Mouse (Mus musculus) naive thymus-derived CD4-positive, alpha-beta T cell, adult 2 months (primary cell): Measurements from ENCODE around the gene Tmem254c.
"Not testable (repeated sequence)": the region's sequence is repeated elsewhere in the genome, so short reads cannot be mapped to it uniquely, and the experiment has no call there.

Experiments used
- DNase-seq: peaks from one replicate; pipeline ENCODE4 v3.0.0-alpha.2; 2011; ENCODE audit warnings: low read depth

Tmem254c gene

DNA sequence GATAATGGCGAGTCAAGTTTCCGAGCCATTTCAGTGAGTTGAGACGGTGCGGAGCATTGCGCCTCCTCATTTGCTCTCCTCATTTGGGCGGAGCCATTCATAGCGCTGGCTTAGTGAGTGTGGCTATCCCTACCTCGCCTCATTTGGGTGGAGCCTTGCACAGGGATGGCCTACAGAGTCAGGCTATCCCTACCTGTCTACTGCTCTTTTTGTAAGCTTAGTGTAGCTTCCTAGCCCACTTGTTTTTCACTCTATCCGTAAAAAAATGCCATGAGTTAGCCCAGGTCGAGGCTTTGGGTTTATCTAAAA lies at the start of gene Tmem254c:
Gene Tmem254c (minus strand): TSS at position 31 of the 309 bp plus-strand sequence.
- DNase-seq: not testable (repeated sequence)

DNA sequence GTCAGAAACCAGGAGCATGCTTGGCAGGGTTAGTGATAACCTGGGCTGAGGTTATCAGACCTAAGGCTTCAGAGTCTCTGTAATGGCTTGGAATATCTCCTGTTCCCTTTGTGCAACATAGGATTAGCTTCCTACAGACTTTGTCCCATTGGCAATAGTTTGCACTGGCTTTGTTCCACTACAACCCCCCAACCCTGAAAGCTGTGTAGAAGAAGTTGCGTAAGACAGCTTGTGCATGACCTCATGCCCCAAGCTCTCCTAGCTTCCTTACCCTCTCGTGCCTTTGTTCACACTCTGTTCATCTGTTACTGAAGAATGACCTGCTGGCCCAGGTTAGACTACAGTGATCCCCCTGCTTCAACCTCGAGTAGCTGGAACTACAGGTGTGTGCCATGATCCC lies 30.5 kb upstream of the Tmem254c start:
- DNase-seq: not testable (repeated sequence)

DNA sequence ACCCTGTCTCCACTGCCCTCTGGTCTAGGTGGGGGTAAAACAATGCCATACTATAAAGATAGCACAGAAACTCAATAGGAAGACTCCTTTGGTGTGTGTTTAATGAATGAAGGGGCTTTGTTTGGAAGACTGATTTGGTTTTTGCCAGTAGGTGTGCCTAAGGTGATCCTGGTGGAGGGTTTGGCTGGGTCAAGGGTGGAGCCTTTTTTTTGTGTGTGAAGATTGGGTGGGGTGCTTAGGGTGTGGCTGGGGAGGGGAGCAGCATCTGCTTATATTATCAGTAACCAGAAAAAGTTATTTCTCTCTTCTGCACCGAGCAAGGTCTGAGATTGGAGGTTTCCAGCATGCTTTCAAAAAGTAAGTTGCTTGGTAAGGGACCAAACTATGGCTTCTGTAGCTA lies 14.8 kb upstream of the Tmem254c start, which contains the start of gene Cphx3:
Gene Cphx3 (plus strand): TSS at position 301 of the 400 bp plus-strand sequence.
- DNase-seq: not testable (repeated sequence)

DNA sequence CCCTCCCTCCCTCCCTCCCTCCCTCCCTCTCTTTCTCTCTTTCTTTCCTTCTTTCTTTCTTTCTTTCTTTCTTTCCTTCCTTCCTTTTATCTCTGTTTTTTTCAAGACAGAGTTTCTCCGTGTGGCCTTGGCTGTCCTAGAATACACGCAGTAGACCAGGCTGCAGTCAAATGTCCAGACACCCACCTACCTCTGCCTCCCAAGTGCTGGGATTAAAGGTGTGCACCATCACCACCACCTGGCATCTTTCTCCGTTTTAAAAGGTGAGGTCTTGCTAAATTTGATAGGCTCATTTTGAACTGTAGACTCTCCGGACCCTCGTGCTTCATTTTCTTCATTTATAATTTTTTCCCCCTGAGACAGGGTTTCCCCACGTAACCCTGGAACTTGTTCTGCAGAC lies 14.1 kb upstream of the Tmem254c start, which contains the start of gene Cphx2:
Gene Cphx2 (plus strand): TSS at position 301 of the 400 bp plus-strand sequence.
- DNase-seq: not testable (repeated sequence)

DNA sequence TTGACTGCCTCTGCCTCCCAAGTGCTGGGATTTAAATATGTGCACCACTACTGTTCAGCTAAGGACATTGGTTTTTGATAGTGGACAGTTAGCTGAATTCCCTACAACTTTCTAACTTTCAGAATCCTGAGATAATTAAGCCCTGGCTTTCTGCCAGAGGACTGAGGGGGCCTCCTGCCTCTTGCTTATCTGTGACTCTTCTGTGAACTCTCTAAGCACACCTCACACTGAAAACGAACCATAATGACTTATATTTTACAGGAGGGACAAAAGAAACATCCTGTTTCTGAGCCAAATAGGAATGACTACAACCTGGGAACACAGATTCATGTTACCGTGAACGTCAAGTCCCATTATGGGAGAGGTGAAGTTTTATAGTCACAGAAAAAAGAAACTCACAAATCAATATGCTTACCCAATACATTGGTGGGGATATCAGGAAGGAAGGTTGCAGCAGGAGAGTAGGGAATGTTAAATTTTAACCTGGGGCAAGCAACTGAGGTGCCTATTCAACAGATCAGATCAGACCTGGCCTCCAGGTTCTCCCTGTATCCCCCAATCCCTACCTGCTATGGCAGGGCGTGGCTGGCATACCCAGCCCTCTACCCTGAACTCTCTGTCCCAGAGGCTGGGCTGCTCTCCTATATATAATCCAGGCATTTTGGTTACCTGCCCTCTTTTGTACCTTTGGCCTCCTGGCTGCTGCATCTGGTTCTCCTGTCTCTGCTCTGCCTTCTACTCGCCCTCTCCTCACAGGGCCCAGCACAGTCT lies 9.7 kb upstream of the Tmem254c start:
- DNase-seq: not testable (repeated sequence)

DNA sequence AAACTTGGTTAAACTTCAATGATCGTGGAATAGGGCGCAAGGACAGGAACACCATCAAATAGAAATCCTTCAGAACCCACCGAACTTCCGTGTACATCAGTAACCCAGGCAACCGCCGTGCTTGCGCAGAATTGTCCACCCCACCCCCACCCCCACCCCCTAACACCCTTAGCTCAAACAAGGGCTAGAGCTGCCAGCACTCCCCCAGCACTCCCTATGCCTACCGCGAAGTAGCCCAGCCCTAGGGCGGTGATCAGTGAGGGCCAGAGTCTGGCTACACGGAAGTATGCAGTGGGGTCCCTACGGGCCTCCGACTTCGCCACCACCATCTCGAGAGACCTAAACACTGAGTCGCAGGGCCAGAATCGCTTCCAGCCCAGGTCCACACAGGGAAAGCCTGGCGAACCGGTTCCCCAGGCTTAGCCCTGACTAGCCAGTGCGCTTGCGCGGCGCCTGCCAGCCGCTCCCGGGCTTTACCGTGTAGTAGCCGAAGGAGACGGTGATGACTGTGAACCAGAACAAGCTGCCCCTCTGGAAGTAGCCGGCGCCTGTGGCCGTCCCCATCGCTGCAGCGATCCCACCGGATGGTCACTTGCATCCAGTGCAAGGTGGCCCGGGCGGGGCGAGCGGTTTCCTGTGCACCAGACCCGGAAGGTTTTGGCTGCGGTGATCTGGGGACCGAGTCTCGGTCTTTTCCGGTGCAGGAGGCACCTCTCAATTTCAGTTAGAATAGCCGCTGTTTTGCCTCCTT lies 406 bp downstream of the Tmem254c start:
- not testable (repeated sequence) for DNase-seq

DNA sequence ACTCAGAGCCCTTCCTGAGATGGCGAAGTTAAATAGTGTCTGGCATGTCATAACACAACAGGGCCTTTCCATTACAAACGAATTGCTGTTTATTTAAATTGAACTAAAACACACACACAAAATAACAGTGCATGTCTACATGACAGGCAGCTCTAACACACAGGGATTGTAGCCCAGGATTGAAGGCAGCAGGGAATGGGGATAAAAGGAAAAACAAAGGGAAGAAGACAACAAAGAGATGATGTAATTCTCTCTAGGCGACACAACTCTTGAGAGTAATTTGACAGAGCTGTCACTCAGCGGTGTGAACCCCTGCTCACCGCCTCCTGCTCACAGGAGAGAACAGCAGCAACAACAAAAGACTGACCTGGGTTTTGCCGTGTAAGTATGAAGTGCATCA lies 7.8 kb downstream of the Tmem254c start:
- DNase-seq: not testable (repeated sequence)

DNA sequence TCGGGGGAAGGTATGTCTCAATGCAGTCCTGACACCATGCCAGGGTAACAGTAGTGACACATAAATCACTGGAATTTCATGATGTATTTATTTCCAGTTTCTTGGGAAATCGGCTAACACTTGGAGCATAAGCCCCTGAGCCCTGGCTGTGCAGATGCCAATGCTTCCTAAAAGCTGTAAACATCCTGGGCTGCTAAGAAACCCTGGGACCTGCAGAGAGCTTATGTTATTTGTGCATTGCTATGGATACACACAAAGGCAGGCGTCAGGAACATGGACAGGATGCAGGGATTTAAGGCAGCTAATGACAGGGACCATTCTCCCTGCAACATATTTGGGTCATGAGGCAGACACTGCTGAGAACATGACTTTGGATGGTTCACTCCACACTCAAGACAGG lies 9.0 kb downstream of the Tmem254c start:
- not testable (repeated sequence) for DNase-seq

DNA sequence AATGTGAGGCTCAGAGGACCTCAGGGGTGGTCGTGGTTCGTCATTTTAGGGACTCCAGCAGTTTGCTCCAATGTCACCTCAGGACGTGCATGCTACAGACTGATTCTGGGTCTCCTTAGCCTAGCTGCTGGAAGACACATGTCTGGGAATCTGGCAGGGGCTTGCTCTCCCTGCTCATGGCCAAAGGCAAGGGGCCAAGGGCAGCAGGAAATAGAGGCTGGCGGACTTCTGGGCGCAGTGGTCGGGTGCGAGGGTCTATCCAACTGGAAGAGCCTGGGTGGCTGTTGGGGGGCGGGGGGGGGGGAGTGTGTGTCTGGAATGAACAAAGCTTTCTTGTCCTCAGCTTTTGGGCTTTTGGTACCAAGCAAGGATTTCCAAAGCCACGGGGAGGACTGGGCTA lies 18.4 kb downstream of the Tmem254c start:
- not testable (repeated sequence) for DNase-seq

DNA sequence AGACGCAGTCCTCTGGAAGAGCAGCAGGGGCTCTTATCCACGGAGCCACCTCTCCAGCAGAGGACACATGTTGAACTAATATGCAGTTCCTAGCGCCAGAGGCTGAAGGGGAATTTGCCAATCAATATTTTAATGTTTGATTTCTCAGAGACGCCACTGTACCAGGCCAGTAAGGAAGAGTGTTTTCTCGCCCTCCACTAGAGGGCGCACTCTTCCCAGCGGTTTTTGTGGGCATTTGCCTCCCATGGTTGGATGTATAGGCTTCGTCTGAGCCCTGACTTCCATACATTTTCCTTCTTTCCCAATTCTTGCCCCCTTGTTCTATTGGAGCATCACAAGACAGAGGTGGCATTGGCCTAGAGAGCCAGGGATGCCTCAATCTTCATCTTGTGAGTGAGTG lies 20.1 kb downstream of the Tmem254c start:
- DNase-seq: not testable (repeated sequence)

DNA sequence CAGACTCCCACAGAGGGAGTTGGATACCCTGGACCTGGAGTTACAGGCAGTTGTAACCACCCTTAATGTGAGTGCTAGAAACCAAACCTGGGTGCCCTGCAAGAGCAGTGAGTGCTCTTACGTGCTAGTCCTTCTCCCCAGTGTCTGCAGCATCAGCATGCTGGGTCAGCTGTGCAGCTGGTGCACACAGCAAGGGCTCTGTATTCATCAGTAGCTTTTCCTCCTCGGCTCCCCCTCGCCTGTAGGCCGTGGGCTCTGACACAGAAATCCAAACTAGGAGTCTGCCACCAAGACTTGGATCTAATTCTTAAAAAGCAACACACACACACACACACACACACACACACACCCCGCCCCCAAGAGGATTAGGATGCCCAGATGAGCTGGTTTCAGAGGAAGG lies 22.1 kb downstream of the Tmem254c start:
- not testable (repeated sequence) for DNase-seq

DNA sequence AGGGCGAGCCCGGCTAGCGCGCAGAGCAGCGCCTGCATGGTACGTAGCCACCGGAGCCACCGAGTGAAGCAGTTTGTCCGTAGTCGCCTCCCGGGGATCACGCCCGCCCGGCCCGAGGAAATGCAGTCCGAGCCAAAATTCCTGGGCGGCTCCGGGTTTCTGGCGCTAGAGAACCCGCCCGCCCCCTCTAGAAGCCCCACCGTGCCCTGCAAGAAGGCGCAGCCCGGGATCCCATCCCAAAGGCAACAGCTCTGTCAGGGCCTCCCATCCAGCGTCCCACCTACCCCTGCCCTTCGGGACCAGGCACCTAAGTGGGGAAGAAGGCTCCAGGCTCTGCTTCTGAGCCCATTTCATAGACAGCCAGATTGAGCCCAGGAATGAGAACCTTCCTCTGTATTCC lies 24.5 kb downstream of the Tmem254c start, which contains the start of gene Gm9780:
Gene Gm9780 (minus strand): TSS at position 101 of the 400 bp plus-strand sequence.
- not testable (repeated sequence) for DNase-seq

DNA sequence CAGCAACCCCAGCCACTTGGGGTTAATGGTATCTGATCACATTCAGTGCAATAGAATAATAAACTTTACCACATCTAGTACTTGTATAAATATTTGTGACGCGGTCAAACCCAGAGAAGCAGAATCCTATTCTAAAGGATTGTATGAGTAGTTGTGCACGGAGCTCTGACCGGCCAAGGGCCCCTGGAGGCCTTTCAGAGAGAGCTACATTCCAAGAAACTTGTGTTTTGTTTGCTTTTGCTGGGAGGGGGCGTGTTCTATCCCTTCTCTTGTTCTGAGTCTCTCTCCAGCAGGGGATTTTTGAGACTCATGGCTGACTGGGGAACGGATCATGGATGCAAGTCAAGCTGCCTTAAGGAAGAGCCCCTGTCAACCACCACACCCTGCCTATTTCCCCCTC lies 31.7 kb downstream of the Tmem254c start:
- not testable (repeated sequence) for DNase-seq

DNA sequence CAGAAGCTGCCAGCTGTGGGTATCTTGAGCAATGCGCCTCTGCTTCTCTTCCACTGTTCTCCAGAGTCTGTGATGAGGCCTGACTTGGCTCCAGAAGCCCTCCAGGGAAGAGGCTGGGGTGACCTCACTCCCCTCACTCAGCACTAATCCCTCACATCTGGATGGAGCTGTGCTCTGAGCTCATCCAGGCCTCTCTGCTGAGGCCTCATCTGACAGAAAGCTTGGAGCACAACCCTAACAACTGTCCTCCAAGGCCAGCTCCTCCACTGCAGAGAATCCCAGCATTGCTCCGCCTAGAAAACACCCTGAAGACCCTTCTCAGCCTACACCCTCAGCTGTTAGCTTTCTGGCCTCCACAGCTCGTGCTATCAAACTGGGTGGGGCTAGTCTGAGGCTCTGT lies 32.8 kb downstream of the Tmem254c start:
- DNase-seq: not testable (repeated sequence)

DNA sequence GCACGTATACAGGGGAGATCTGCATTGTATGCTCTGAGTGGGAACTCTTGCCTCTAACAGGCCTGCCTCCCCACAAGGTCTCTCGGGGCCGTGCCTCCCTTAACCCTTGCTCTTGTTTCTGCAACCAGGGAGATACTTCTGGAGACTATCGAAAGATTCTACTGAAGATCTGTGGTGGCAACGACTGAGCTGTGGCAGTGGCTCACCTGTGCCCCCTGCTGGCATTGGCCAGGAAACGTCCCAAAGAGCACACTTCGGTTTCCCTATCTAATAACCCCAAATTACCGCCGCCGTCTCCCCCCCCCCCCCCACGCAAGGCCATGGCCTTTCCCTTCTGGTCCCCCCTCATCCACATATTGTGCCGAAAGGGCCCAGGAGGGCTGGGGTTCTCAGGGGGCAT lies 41.5 kb downstream of the Tmem254c start:
- not testable (repeated sequence) for DNase-seq

DNA sequence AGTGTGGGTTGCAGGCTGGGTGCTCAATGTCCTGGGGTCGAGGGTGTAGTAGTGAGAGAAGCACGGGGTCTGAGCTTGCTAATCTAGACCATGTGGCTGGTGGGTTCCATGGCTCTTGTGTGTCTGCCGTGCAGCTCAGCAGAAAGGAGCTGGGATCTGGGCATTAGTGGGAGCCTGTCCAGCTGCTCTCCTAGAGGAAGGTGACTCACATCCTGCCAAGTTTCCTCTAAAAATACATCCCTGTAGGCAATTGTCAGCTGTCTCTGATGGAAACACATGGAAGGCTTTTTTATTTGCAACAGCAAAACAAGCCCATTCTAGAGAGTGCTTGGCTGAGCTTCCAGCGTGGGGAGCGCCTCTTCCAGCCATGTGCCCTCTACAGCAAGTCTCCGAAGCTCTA lies 44.3 kb downstream of the Tmem254c start:
- DNase-seq: not testable (repeated sequence)

DNA sequence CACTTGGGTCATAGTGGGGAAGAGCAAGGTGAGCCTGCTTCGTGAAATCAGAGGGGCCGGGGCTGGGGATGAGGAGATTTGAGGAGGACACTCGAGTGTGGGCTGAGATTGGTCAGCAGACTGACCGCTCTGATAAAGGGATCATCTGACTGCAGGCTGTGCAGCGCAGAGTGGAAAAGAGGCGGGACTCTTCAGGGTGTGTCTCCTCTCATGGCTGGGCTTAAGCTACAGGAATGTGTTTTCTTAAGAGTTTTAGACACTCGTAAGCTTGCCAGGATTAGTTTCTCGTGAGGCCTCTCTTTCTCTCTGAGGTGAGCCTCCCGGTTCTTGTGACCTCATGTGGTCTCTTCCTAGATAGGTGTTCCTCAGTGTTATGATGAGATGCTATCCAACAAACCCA lies 45.6 kb downstream of the Tmem254c start:
- DNase-seq: not testable (repeated sequence)

DNA sequence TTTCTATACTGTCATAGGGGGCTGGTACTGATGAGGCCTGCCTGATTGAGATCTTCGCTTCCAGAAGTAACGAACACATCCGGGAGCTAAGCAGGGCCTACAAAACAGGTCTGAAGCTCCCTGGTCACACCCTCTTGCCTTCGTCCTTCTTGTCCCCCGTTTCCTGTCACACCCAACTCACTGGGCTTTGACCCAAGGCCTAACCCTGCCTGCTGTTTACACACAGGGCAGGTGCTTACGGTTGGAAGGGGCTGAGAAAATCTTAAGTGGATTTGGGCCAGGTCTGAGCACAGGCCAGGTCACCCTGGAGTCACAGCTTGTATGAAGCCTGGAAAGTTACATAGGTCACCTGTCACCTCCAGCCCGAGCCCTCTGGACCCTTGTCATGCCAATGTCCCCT lies 50.7 kb downstream of the Tmem254c start:
- not testable (repeated sequence) for DNase-seq
